8 mouse cellular contexts compared by ENCODE assay signal in genomic region chr12:102308001-102308456, GRCm38 (mm10). TPM values are rescaled to one million over a fixed set of nuclear protein-coding genes. Genes with fewer than 3 reads are reported as not detected.
DNase-seq lines count a peak whose midpoint lies in the region; ATAC-seq and TF ChIP-seq lines count a peak whose summit lies in the region.

No protein-coding gene starts in this region.

- H3K9me3 ChIP-seq in hindbrain, embryonic 16.5 days (ENCODE audit: control insufficient read depth, low read length) = no peaks in the 10 kb centered on the region
- H3K9me3 ChIP-seq in liver, embryonic 16.5 days (replicated peaks; ENCODE audit: control insufficient read depth, low read length) = no peaks in the 10 kb centered on the region
- no peaks in the 10 kb centered on the region for H3K9me3 ChIP-seq in stomach, embryonic 15.5 days

- no peaks in the 10 kb centered on the region for H3K36me3 ChIP-seq in thymus, adult 2 months (ENCODE audit: control insufficient read depth, insufficient read depth, low read length)
- H3K36me3 ChIP-seq in hindbrain, embryonic 16.5 days (ENCODE audit: control insufficient read depth, insufficient read depth, low read length) = no peaks in the 10 kb centered on the region
- peaks cover 2% of the 10 kb centered on the region; the same call in 1 of the 2 replicates for H3K36me3 ChIP-seq in liver, embryonic 16.5 days (ENCODE audit: control insufficient read depth, insufficient read depth)
- H3K36me3 ChIP-seq in stomach, embryonic 15.5 days = no peaks in the 10 kb centered on the region; the same call in 1 of the 2 replicates

- ATAC-seq in hindbrain, embryonic 16.5 days = peak; percentile 53
- ATAC-seq in liver, embryonic 16.5 days (ENCODE audit: low read depth) = 0 out of 2 replicates have a peak, but pooled peaks have one; percentile 8
- ATAC-seq in stomach, embryonic 15.5 days (ENCODE audit: insufficient read depth, low FRiP score, low read depth) = 0 out of 2 replicates have a peak, but pooled peaks have one; percentile 2

- H3K9ac ChIP-seq in hindbrain, embryonic 16.5 days (ENCODE audit: low read depth, low read length) = no peak overlapping the region
- no peak overlapping the region for H3K9ac ChIP-seq in liver, embryonic 16.5 days (ENCODE audit: low read depth, low read length)
- H3K9ac ChIP-seq in stomach, embryonic 15.5 days = no peak overlapping the region

- no peak for TF ChIP-seq POLR2A in thymus, adult 2 months (IDR thresholded peaks at IDR 0.05; ENCODE audit: control insufficient read depth, extremely low read depth, insufficient read depth, low read length, poor library complexity)

- 24% methylated on average over 6 of the region's 6 CpGs for WGBS in thymus, adult 2 months
- WGBS in hindbrain, embryonic 16.5 days = 45% methylated on average over 6 of the region's 6 CpGs
- 37% methylated on average over 6 of the region's 6 CpGs for WGBS in liver, embryonic 16.5 days (ENCODE audit: insufficient replicate concordance)
- WGBS in stomach, embryonic 15.5 days = 30% methylated on average over 6 of the region's 6 CpGs

- H3K27ac ChIP-seq in thymus, adult 2 months (ENCODE audit: control insufficient read depth, insufficient read depth, low read length) = peak overlapping the region; percentile 76
- H3K27ac ChIP-seq in hindbrain, embryonic 16.5 days (ENCODE audit: low read depth, low read length) = peak overlapping the region; percentile 1; the same call in 1 of the 2 replicates
- peak overlapping the region; percentile 56 for H3K27ac ChIP-seq in liver, embryonic 16.5 days (ENCODE audit: low read length)
- peak overlapping the region; percentile 59 for H3K27ac ChIP-seq in stomach, embryonic 15.5 days

- no peaks in the 10 kb centered on the region for H3K27me3 ChIP-seq in thymus, adult 2 months (ENCODE audit: control insufficient read depth, insufficient read depth, low read length)
- no peaks in the 10 kb centered on the region for H3K27me3 ChIP-seq in hindbrain, embryonic 16.5 days (replicated peaks; ENCODE audit: control insufficient read depth, insufficient read depth, low read length)
- no peaks in the 10 kb centered on the region for H3K27me3 ChIP-seq in liver, embryonic 16.5 days (ENCODE audit: control insufficient read depth, insufficient read depth, low read depth, low read length)
- H3K27me3 ChIP-seq in stomach, embryonic 15.5 days (replicated peaks) = no peaks in the 10 kb centered on the region

- TF ChIP-seq CTCF in thymus, adult 2 months (IDR thresholded peaks at IDR 0.05; ENCODE audit: borderline replicate concordance, control insufficient read depth, extremely low read depth, insufficient read depth, low read length, poor library complexity) = no peak

- H3K4me3 ChIP-seq in thymus, adult 2 months (ENCODE audit: control insufficient read depth, insufficient read depth, low read length) = no peak overlapping the region
- H3K4me3 ChIP-seq in hindbrain, embryonic 16.5 days (ENCODE audit: low read length) = no peak overlapping the region
- H3K4me3 ChIP-seq in liver, embryonic 16.5 days (ENCODE audit: low read depth, low read length) = no peak overlapping the region
- no peak overlapping the region for H3K4me3 ChIP-seq in stomach, embryonic 15.5 days (replicated peaks)

- DNase-seq in frontal cortex, postnatal 36 days (ENCODE audit: low spot score in 2 of 2) = peak; percentile 34 to 39
- no peak for DNase-seq in frontal cortex, postnatal 25 days (ENCODE audit: low spot score in 2 of 2)
- DNase-seq in thymus, adult 2 months = peak; percentile 44
- DNase-seq in thymus, postnatal 0 days (ENCODE audit: low spot score) = no peak
- DNase-seq in cerebellum, adult 11 months = no peak

- H3K4me1 ChIP-seq in thymus, adult 2 months (replicated peaks; ENCODE audit: control insufficient read depth, insufficient read depth, low read length) = peaks cover 62% of the 10 kb centered on the region
- peaks cover 27% of the 10 kb centered on the region for H3K4me1 ChIP-seq in hindbrain, embryonic 16.5 days (ENCODE audit: control insufficient read depth, insufficient read depth, low read depth, low read length)
- peaks cover 39% of the 10 kb centered on the region for H3K4me1 ChIP-seq in liver, embryonic 16.5 days (ENCODE audit: control insufficient read depth, low read depth, low read length)
- peaks cover 33% of the 10 kb centered on the region for H3K4me1 ChIP-seq in stomach, embryonic 15.5 days

- no peak overlapping the region for H3K4me2 ChIP-seq in hindbrain, embryonic 16.5 days (ENCODE audit: low read length)
- no peak overlapping the region for H3K4me2 ChIP-seq in liver, embryonic 16.5 days (ENCODE audit: low read depth, low read length)
- H3K4me2 ChIP-seq in stomach, embryonic 15.5 days = no peak overlapping the region

RNA-seq across cellular contexts. Expression of gene Rin3, which starts 25.2 kb away (rescaled TPM):
- 25.4 and 33.8 TPM in 2 replicates for polyA plus RNA-seq in thymus, adult 2 months (2012; rRNA removed)
- polyA plus RNA-seq in thymus, postnatal 0 days (2015; fragmentation: Nextera tagmentation; extraction: Ambion mirVana) = 7.0 and 7.9 TPM in 2 replicates
- 2.6 and 4.2 TPM in 2 replicates for polyA plus RNA-seq in hindbrain, embryonic 16.5 days (2015; fragmentation: Nextera tagmentation; extraction: Ambion mirVana)
- 7.2 and 9.2 TPM in 2 replicates for polyA plus RNA-seq in liver, embryonic 16.5 days (2015; fragmentation: Nextera tagmentation; extraction: Ambion mirVana)
- 10.5 TPM in 2 replicates for polyA plus RNA-seq in stomach, embryonic 15.5 days (2015; fragmentation: Nextera tagmentation; extraction: Ambion mirVana)

Comparison
In these comparisons a context has a peak if more than half of its experiments do, and no peak if none do; other contexts are left out.
1. DNase-seq: peak in frontal cortex, postnatal 36 days (2 of 2) and thymus, adult 2 months (single experiment); none in frontal cortex, postnatal 25 days (0 of 2), thymus, postnatal 0 days (single experiment) and cerebellum, adult 11 months (single experiment).
2. H3K27ac ChIP-seq: peak in every context shown above with its lines; median percentile 76 in thymus, adult 2 months; 59 in stomach, embryonic 15.5 days; 56 in liver, embryonic 16.5 days; 1 in hindbrain, embryonic 16.5 days.
3. ATAC-seq: peak in every context shown above with its lines; median percentile 53 in hindbrain, embryonic 16.5 days; 8 in liver, embryonic 16.5 days; 2 in stomach, embryonic 15.5 days.